Mouse (Mus musculus): ENCODE measurements around the gene Rcan1. TPM values are rescaled to one million over a fixed set of nuclear protein-coding genes. Genes with fewer than 3 reads are reported as not detected.

The Rcan1 gene
- polyA plus RNA-seq, 1 experiment from 2014 or later = 48.2 TPM

GRCm38 (mm10) chr16:92450331-92450730, 20.3 kb downstream of the Rcan1 start:
- no peak overlapping the region for H3K9ac ChIP-seq (ENCODE audit: low read length)
- no peak for ATAC-seq (ENCODE audit: insufficient read depth, low FRiP score, low TSS enrichment)
- no peak overlapping the region for H3K4me3 ChIP-seq (ENCODE audit: low read depth, low read length)
- H3K27me3 ChIP-seq (ENCODE audit: control insufficient read depth, insufficient read depth, low read length) = no peaks in the 10 kb centered on the region
- no peak overlapping the region for H3K4me2 ChIP-seq (ENCODE audit: low read depth)
- no peaks in the 10 kb centered on the region for H3K9me3 ChIP-seq (ENCODE audit: control insufficient read depth, low read length)
- H3K36me3 ChIP-seq (ENCODE audit: control insufficient read depth, insufficient read depth, low read length) = no peaks in the 10 kb centered on the region
- no peak for DNase-seq (ENCODE audit: low spot score)
- 80% methylated on average over 8 of the region's 8 CpGs for WGBS
- H3K4me1 ChIP-seq (ENCODE audit: control insufficient read depth, insufficient read depth, low read length) = no peaks in the 10 kb centered on the region
- no peak overlapping the region for H3K27ac ChIP-seq (ENCODE audit: low read depth, low read length)

GRCm38 (mm10) chr16:92449080-92449479, 21.6 kb downstream of the Rcan1 start:
- H3K4me3 ChIP-seq (ENCODE audit: low read depth, low read length) = no peak overlapping the region
- no peak overlapping the region for H3K27ac ChIP-seq (ENCODE audit: low read depth, low read length)
- H3K4me2 ChIP-seq (ENCODE audit: low read depth) = no peak overlapping the region
- H3K9me3 ChIP-seq (ENCODE audit: control insufficient read depth, low read length) = no peaks in the 10 kb centered on the region
- H3K9ac ChIP-seq (ENCODE audit: low read length) = no peak overlapping the region
- H3K36me3 ChIP-seq (ENCODE audit: control insufficient read depth, insufficient read depth, low read length) = no peaks in the 10 kb centered on the region
- WGBS = 94% methylated on average over 14 of the region's 14 CpGs
- H3K4me1 ChIP-seq (ENCODE audit: control insufficient read depth, insufficient read depth, low read length) = no peaks in the 10 kb centered on the region
- H3K27me3 ChIP-seq (ENCODE audit: control insufficient read depth, insufficient read depth, low read length) = no peaks in the 10 kb centered on the region
- ATAC-seq (ENCODE audit: insufficient read depth, low FRiP score, low TSS enrichment) (no peak), DNase-seq (ENCODE audit: low spot score) (no peak)

- DNase-seq (ENCODE audit: low spot score) = no peak
- WGBS = 62% methylated on average over 10 of the region's 10 CpGs
- Histone ChIP-seq H3K4me1 (ENCODE audit: control insufficient read depth, insufficient read depth, low read length) (no peaks in the 10 kb centered on the region), H3K4me2 (ENCODE audit: low read depth) (no peak overlapping the region), H3K27me3 (ENCODE audit: control insufficient read depth, insufficient read depth, low read length) (no peaks in the 10 kb centered on the region), H3K36me3 (ENCODE audit: control insufficient read depth, insufficient read depth, low read length) (no peaks in the 10 kb centered on the region), H3K4me3 (ENCODE audit: low read depth, low read length) (no peak overlapping the region), H3K9me3 (ENCODE audit: control insufficient read depth, low read length) (no peaks in the 10 kb centered on the region), H3K9ac (ENCODE audit: low read length) (no peak overlapping the region), H3K27ac (ENCODE audit: low read depth, low read length) (no peak overlapping the region)
- no peak for ATAC-seq (ENCODE audit: insufficient read depth, low FRiP score, low TSS enrichment)
These were observed 25.3 kb downstream of the Rcan1 start for GRCm38 (mm10) chr16:92445377-92445776.

GRCm38 (mm10) chr16:92443644-92444113, 27.0 kb downstream of the Rcan1 start:
- H3K27ac ChIP-seq (ENCODE audit: low read depth, low read length) = no peak overlapping the region
- no peak for DNase-seq (ENCODE audit: low spot score)
- ATAC-seq (ENCODE audit: insufficient read depth, low FRiP score, low TSS enrichment) = no peak
- H3K9ac ChIP-seq (ENCODE audit: low read length) = no peak overlapping the region
- no peaks in the 10 kb centered on the region for H3K4me1 ChIP-seq (ENCODE audit: control insufficient read depth, insufficient read depth, low read length)
- H3K4me2 ChIP-seq (ENCODE audit: low read depth) = no peak overlapping the region
- H3K36me3 ChIP-seq (ENCODE audit: control insufficient read depth, insufficient read depth, low read length) = no peaks in the 10 kb centered on the region
- no peak overlapping the region for H3K4me3 ChIP-seq (ENCODE audit: low read depth, low read length)
- no peaks in the 10 kb centered on the region for H3K9me3 ChIP-seq (ENCODE audit: control insufficient read depth, low read length)
- H3K27me3 ChIP-seq (ENCODE audit: control insufficient read depth, insufficient read depth, low read length) = no peaks in the 10 kb centered on the region
- WGBS = 76% methylated on average over 13 of the region's 13 CpGs

- DNase-seq (ENCODE audit: low spot score) (no peak), ATAC-seq (ENCODE audit: insufficient read depth, low FRiP score, low TSS enrichment) (no peak)
- no peaks in the 10 kb centered on the region for H3K36me3 ChIP-seq (ENCODE audit: control insufficient read depth, insufficient read depth, low read length)
- no peak overlapping the region for H3K4me3 ChIP-seq (ENCODE audit: low read depth, low read length)
- no peak overlapping the region for H3K4me2 ChIP-seq (ENCODE audit: low read depth)
- H3K27me3 ChIP-seq (ENCODE audit: control insufficient read depth, insufficient read depth, low read length) = no peaks in the 10 kb centered on the region
- H3K9ac ChIP-seq (ENCODE audit: low read length) = no peak overlapping the region
- H3K9me3 ChIP-seq (ENCODE audit: control insufficient read depth, low read length) = no peaks in the 10 kb centered on the region
- 92% methylated on average over 4 of the region's 4 CpGs for WGBS
- H3K27ac ChIP-seq (ENCODE audit: low read depth, low read length) = no peak overlapping the region
- no peaks in the 10 kb centered on the region for H3K4me1 ChIP-seq (ENCODE audit: control insufficient read depth, insufficient read depth, low read length)
These were observed 27.7 kb downstream of the Rcan1 start for GRCm38 (mm10) chr16:92442946-92443345.

GRCm38 (mm10) chr16:92442150-92442549, 28.5 kb downstream of the Rcan1 start:
- no peaks in the 10 kb centered on the region for H3K9me3 ChIP-seq (ENCODE audit: control insufficient read depth, low read length)
- no peak overlapping the region for H3K4me2 ChIP-seq (ENCODE audit: low read depth)
- H3K9ac ChIP-seq (ENCODE audit: low read length) = no peak overlapping the region
- DNase-seq (ENCODE audit: low spot score) (no peak), ATAC-seq (ENCODE audit: insufficient read depth, low FRiP score, low TSS enrichment) (no peak)
- H3K27ac ChIP-seq (ENCODE audit: low read depth, low read length) = no peak overlapping the region
- no peaks in the 10 kb centered on the region for H3K27me3 ChIP-seq (ENCODE audit: control insufficient read depth, insufficient read depth, low read length)
- WGBS = 90% methylated on average over 11 of the region's 11 CpGs
- H3K36me3 ChIP-seq (ENCODE audit: control insufficient read depth, insufficient read depth, low read length) = no peaks in the 10 kb centered on the region
- no peaks in the 10 kb centered on the region for H3K4me1 ChIP-seq (ENCODE audit: control insufficient read depth, insufficient read depth, low read length)
- H3K4me3 ChIP-seq (ENCODE audit: low read depth, low read length) = no peak overlapping the region

GRCm38 (mm10) chr16:92441203-92441602, 29.5 kb downstream of the Rcan1 start:
- no peak overlapping the region for H3K27ac ChIP-seq (ENCODE audit: low read depth, low read length)
- no peak overlapping the region for H3K4me2 ChIP-seq (ENCODE audit: low read depth)
- no peaks in the 10 kb centered on the region for H3K36me3 ChIP-seq (ENCODE audit: control insufficient read depth, insufficient read depth, low read length)
- H3K9me3 ChIP-seq (ENCODE audit: control insufficient read depth, low read length) = no peaks in the 10 kb centered on the region
- 75% methylated on average over 3 of the region's 3 CpGs for WGBS
- no peaks in the 10 kb centered on the region for H3K27me3 ChIP-seq (ENCODE audit: control insufficient read depth, insufficient read depth, low read length)
- no peak overlapping the region for H3K9ac ChIP-seq (ENCODE audit: low read length)
- H3K4me3 ChIP-seq (ENCODE audit: low read depth, low read length) = no peak overlapping the region
- no peak for ATAC-seq (ENCODE audit: insufficient read depth, low FRiP score, low TSS enrichment)
- H3K4me1 ChIP-seq (ENCODE audit: control insufficient read depth, insufficient read depth, low read length) = no peaks in the 10 kb centered on the region
- no peak for DNase-seq (ENCODE audit: low spot score)

- no peak overlapping the region for H3K4me3 ChIP-seq (ENCODE audit: low read depth, low read length)
- H3K9me3 ChIP-seq (ENCODE audit: control insufficient read depth, low read length) = no peaks in the 10 kb centered on the region
- H3K27ac ChIP-seq (ENCODE audit: low read depth, low read length) = no peak overlapping the region
- no peaks in the 10 kb centered on the region for H3K4me1 ChIP-seq (ENCODE audit: control insufficient read depth, insufficient read depth, low read length)
- ATAC-seq (ENCODE audit: insufficient read depth, low FRiP score, low TSS enrichment) = no peak
- WGBS = 79% methylated on average over 8 of the region's 8 CpGs
- H3K36me3 ChIP-seq (ENCODE audit: control insufficient read depth, insufficient read depth, low read length) = no peaks in the 10 kb centered on the region
- no peak overlapping the region for H3K4me2 ChIP-seq (ENCODE audit: low read depth)
- H3K27me3 ChIP-seq (ENCODE audit: control insufficient read depth, insufficient read depth, low read length) = no peaks in the 10 kb centered on the region
- DNase-seq (ENCODE audit: low spot score) = no peak
- no peak overlapping the region for H3K9ac ChIP-seq (ENCODE audit: low read length)
These were observed 30.4 kb downstream of the Rcan1 start for GRCm38 (mm10) chr16:92440229-92440628.

- DNase-seq (ENCODE audit: low spot score) (no peak), ATAC-seq (ENCODE audit: insufficient read depth, low FRiP score, low TSS enrichment) (no peak)
- Histone ChIP-seq H3K36me3 (ENCODE audit: control insufficient read depth, insufficient read depth, low read length) (no peaks in the 10 kb centered on the region), H3K27me3 (ENCODE audit: control insufficient read depth, insufficient read depth, low read length) (no peaks in the 10 kb centered on the region), H3K9me3 (ENCODE audit: control insufficient read depth, low read length) (no peaks in the 10 kb centered on the region), H3K4me1 (ENCODE audit: control insufficient read depth, insufficient read depth, low read length) (no peaks in the 10 kb centered on the region), H3K9ac (ENCODE audit: low read length) (no peak overlapping the region), H3K4me3 (ENCODE audit: low read depth, low read length) (no peak overlapping the region), H3K27ac (ENCODE audit: low read depth, low read length) (no peak overlapping the region), H3K4me2 (ENCODE audit: low read depth) (no peak overlapping the region)
- 77% methylated on average over 2 of the region's 2 CpGs for WGBS
These were observed 30.9 kb downstream of the Rcan1 start for GRCm38 (mm10) chr16:92439775-92440174.
